Mouse (Mus musculus) heart, embryonic 16.5 days (tissue): ENCODE data around the gene Prn. TPM values are rescaled to one million over a fixed set of nuclear protein-coding genes. Genes with fewer than 3 reads are reported as not detected.

Experiments
- ATAC-seq: fragments of 200-750 bp; cut with Nextera tagmentation; replicated peaks from 2 replicates; pipeline ENCODE4 v1.8.0; 2017; ENCODE audit warnings: moderate number of reproducible peaks; ENCODE audit not compliant: insufficient read depth, low FRiP score; ENCODE audit errors: extremely low read depth
- H3K27ac ChIP-seq: fragments of 300-500 bp; sonication (generic); 2 replicates; pipeline ENCODE4 v1.5.1; 2014; ENCODE audit warnings: mild to moderate bottlenecking, low read length, control low read depth, moderate library complexity
- H3K27me3 ChIP-seq: fragments of 300-500 bp; sonication (generic); 2 replicates; pipeline ENCODE4 v1.6.1; 2014; ENCODE audit warnings: low read length, mixed read lengths; ENCODE audit not compliant: control insufficient read depth, insufficient read depth
- H3K36me3 ChIP-seq: fragments of 300-500 bp; sonication (generic); 2 replicates; pipeline ENCODE4 v1.6.1; 2014; ENCODE audit not compliant: control insufficient read depth, insufficient read depth
- H3K4me1 ChIP-seq: fragments of 300-500 bp; sonication (generic); 2 replicates; pipeline ENCODE4 v1.6.1; 2014; ENCODE audit warnings: low read length, mixed read lengths; ENCODE audit not compliant: control insufficient read depth, insufficient read depth
- H3K4me2 ChIP-seq: fragments of 300-500 bp; sonication (generic); 2 replicates; pipeline ENCODE4 v1.6.1; 2014; ENCODE audit warnings: low read depth, mild to moderate bottlenecking, control low read depth, low read length
- H3K4me3 ChIP-seq: fragments of 300-500 bp; sonication (generic); 2 replicates; pipeline ENCODE4 v1.5.1; 2014; ENCODE audit warnings: mild to moderate bottlenecking, control low read depth, low read length
- H3K9ac ChIP-seq: fragments of 300-500 bp; sonication (generic); 2 replicates; pipeline ENCODE4 v1.6.1; 2014; ENCODE audit warnings: low read length, control low read depth
- H3K9me3 ChIP-seq: fragments of 300-500 bp; sonication (generic); replicated peaks from 2 replicates; pipeline ENCODE4 v1.6.1; 2016; ENCODE audit warnings: low read length; ENCODE audit not compliant: control insufficient read depth
- WGBS: fragments of 180-500 bp; shearing (Covaris S2); extraction: QIAGEN DNeasy Blood & Tissue Kit; methylation state at CpG from one replicate; pipeline ENCODE4 v1.1.7; 2014; 5-methylcytosine and 5-hydroxymethylcytosine counted together
- polyA plus RNA-seq: library from polyadenylated mRNA; unstranded; fragments of >200 nt; fragmentation: Nextera tagmentation; extraction: Ambion mirVana; gene quantifications from 2 replicates; pipeline ENCODE4 v1.2.1, GENCODE M21; 2015

Gene Prn
- polyA plus RNA-seq, result not detected in 2 replicates

GRCm38 (mm10) chr2:131909683-131910572, at the start of gene Prn, which contains the start of gene Prnp:
Gene Prn, plus strand, starts transcription at chr2:131909957.
Gene Prnp, plus strand, starts transcription at chr2:131909928.
- no peaks in the 10 kb centered on the region for H3K27me3 ChIP-seq
- peak within 1 kb of the TSS; percentile 84 for H3K9ac ChIP-seq
- peak within 1 kb of the TSS; percentile 59 for H3K4me2 ChIP-seq
- H3K36me3 ChIP-seq, result peaks cover 2% of the 10 kb centered on the region; the same call in 1 of the 2 replicates
- H3K27ac ChIP-seq, result peak within 1 kb of the TSS; percentile 85
- H3K4me3 ChIP-seq, result peak within 1 kb of the TSS; percentile 71
- H3K9me3 ChIP-seq, result no peaks in the 10 kb centered on the region
- WGBS, result 4% methylated on average over 51 of the region's 52 CpGs
- peak; percentile 95 for ATAC-seq
- peaks cover 21% of the 10 kb centered on the region for H3K4me1 ChIP-seq

- Histone ChIP-seq H3K4me3 (no peak overlapping the region), H3K4me2 (no peak overlapping the region), H3K9me3 (0 out of 2 replicates have a peak, but pooled peaks cover 2% of the 10 kb centered on the region), H3K9ac (no peak overlapping the region), H3K27ac (no peak overlapping the region), H3K27me3 (no peaks in the 10 kb centered on the region), H3K36me3 (no peaks in the 10 kb centered on the region), H3K4me1 (no peaks in the 10 kb centered on the region)
- 61% methylated on average over 3 of the region's 3 CpGs for WGBS
- ATAC-seq, result no peak
These were observed 47.0 kb upstream of the Prn start for GRCm38 (mm10) chr2:131862617-131863275.

- Histone ChIP-seq H3K9ac (no peak overlapping the region), H3K27ac (no peak overlapping the region), H3K4me1 (no peaks in the 10 kb centered on the region), H3K9me3 (0 out of 2 replicates have a peak, but pooled peaks cover 2% of the 10 kb centered on the region), H3K4me3 (no peak overlapping the region), H3K36me3 (no peaks in the 10 kb centered on the region), H3K27me3 (no peaks in the 10 kb centered on the region), H3K4me2 (no peak overlapping the region)
- ATAC-seq, result no peak
- WGBS, result 56% methylated on average over 3 of the region's 3 CpGs
These were observed 46.3 kb upstream of the Prn start for GRCm38 (mm10) chr2:131863472-131863871.

GRCm38 (mm10) chr2:131864262-131864796, 45.4 kb upstream of the Prn start:
- Histone ChIP-seq H3K9ac (no peak overlapping the region), H3K4me3 (no peak overlapping the region), H3K9me3 (0 out of 2 replicates have a peak, but pooled peaks cover 2% of the 10 kb centered on the region), H3K4me1 (no peaks in the 10 kb centered on the region), H3K27ac (no peak overlapping the region), H3K36me3 (no peaks in the 10 kb centered on the region), H3K27me3 (no peaks in the 10 kb centered on the region), H3K4me2 (no peak overlapping the region)
- no peak for ATAC-seq
- 75% methylated on average over 2 of the region's 2 CpGs for WGBS

- H3K9me3 ChIP-seq, result 0 out of 2 replicates have a peak, but pooled peaks cover under 1% of the 10 kb centered on the region
- no peaks in the 10 kb centered on the region for H3K27me3 ChIP-seq
- no peak overlapping the region for H3K9ac ChIP-seq
- no peak overlapping the region for H3K4me2 ChIP-seq
- H3K36me3 ChIP-seq, result no peaks in the 10 kb centered on the region
- H3K4me3 ChIP-seq, result no peak overlapping the region
- no peaks in the 10 kb centered on the region for H3K4me1 ChIP-seq
- no peak for ATAC-seq
- no peak overlapping the region for H3K27ac ChIP-seq
These were observed 43.1 kb upstream of the Prn start for GRCm38 (mm10) chr2:131866676-131867075.

- WGBS, result 78% methylated on average over 5 of the region's 5 CpGs
- no peak for ATAC-seq
These were observed 40.8 kb upstream of the Prn start for GRCm38 (mm10) chr2:131868983-131869382.

GRCm38 (mm10) chr2:131873376-131873775, 36.4 kb upstream of the Prn start:
- no peaks in the 10 kb centered on the region for H3K27me3 ChIP-seq
- no peak overlapping the region for H3K27ac ChIP-seq
- 74% methylated on average over 1 of the region's 1 CpGs for WGBS
- peaks cover 5% of the 10 kb centered on the region; the same call in 1 of the 2 replicates for H3K9me3 ChIP-seq
- no peaks in the 10 kb centered on the region for H3K36me3 ChIP-seq
- no peak overlapping the region for H3K4me2 ChIP-seq
- no peak overlapping the region for H3K9ac ChIP-seq
- no peaks in the 10 kb centered on the region for H3K4me1 ChIP-seq
- H3K4me3 ChIP-seq, result no peak overlapping the region
- no peak for ATAC-seq

More at GRCm38 (mm10) chr2:131868983-131869382, 40.8 kb upstream of the Prn start:
- no peaks in the 10 kb centered on the region for H3K27me3 ChIP-seq
- no peaks in the 10 kb centered on the region for H3K4me1 ChIP-seq
- no peaks in the 10 kb centered on the region for H3K36me3 ChIP-seq
- H3K9me3 ChIP-seq, result peaks cover 5% of the 10 kb centered on the region; the same call in 1 of the 2 replicates
- no peak overlapping the region for H3K27ac ChIP-seq
- H3K9ac ChIP-seq, result no peak overlapping the region
- H3K4me2 ChIP-seq, result no peak overlapping the region
- no peak overlapping the region for H3K4me3 ChIP-seq

- 88% methylated on average over 7 of the region's 7 CpGs for WGBS
- Histone ChIP-seq H3K27me3 (no peaks in the 10 kb centered on the region), H3K4me2 (no peak overlapping the region), H3K36me3 (no peaks in the 10 kb centered on the region), H3K27ac (no peak overlapping the region), H3K4me3 (no peak overlapping the region), H3K4me1 (no peaks in the 10 kb centered on the region), H3K9me3 (peaks cover 4% of the 10 kb centered on the region; the same call in 1 of the 2 replicates), H3K9ac (no peak overlapping the region)
- no peak for ATAC-seq
These were observed 33.0 kb upstream of the Prn start for GRCm38 (mm10) chr2:131876551-131877265.
